Mouse (Mus musculus) adrenal gland, adult 18-20 months (tissue): ENCODE results near the gene Mpped1. TPM values are rescaled to one million over a fixed set of nuclear protein-coding genes. Genes with fewer than 3 reads are reported as not detected.

ENCODE experiments used
- DNase-seq, 2 experiments: peaks; one replicate each; pipeline ENCODE4 v3.0.0; 2021 to 2022; ENCODE audit warnings: low spot score in 2 of 2
- total RNA-seq, 2 experiments: library from RNA; stranded (reverse); gene quantifications; 1 replicate in 1 of 2; 2 replicates in 1 of 2; pipeline ENCODE4 v1.2.3; 2021

The Mpped1 gene
- total RNA-seq, 2 experiments from 2014 or later: not detected

DNA sequence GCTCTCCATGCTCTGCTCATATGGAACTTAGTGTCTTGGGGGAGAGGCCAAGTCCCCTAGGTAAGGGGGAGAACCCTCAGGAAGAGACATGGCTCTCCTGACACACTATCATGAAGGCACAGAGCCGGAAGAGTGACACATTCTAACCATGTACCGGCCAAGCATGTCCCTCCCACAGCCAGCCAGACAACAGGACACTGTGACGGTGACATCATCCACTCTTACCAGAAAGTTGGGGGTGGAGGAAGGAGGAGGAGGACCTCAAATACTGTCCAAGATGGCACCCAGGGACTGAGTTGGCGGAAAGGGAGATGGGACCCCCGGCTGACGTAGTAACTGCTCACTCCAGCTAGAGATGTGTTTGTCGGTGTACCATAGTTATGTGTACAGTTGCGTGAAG lies 104.6 kb downstream of the Mpped1 start:
- DNase-seq: no peak

DNA sequence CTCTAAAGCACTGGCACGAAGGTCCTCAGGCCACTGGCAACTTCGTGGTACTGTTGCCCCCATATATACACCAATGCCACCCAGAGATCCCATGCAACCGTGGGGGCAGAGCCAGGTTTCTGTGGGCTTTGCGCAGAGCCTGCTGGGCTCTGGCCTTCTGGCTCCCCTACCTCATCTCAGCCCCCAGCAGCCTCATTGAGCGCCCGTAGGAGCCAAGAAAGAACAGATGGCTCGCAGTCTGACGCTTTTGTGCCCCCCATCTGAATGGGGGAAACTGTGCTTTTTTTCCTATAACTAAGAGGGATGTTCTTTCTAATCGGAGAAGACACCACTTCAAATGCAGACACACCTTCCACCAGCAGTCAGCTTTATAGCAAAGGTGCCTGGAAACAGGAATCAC lies 105.0 kb downstream of the Mpped1 start:
- DNase-seq: no peak

DNA sequence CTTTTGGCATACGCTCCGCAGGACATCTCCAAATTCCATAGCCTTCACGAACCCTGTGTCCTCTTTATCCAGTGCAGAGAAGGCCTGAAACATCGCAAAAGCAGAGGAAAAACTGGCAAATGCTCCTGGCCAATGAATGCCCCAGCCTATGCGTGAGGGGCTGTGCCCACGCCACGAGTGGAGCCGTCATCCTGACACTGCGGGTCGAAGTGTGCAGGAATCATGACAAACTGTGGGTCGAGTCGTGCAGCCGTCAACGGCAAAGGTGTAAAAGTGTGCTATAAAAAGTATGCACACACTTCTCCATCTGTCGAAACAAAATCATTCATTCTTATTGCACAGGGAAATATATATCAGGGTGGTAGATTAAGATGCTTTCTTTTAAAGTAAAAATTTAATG lies 113.6 kb downstream of the Mpped1 start:
- DNase-seq: no peak

DNA sequence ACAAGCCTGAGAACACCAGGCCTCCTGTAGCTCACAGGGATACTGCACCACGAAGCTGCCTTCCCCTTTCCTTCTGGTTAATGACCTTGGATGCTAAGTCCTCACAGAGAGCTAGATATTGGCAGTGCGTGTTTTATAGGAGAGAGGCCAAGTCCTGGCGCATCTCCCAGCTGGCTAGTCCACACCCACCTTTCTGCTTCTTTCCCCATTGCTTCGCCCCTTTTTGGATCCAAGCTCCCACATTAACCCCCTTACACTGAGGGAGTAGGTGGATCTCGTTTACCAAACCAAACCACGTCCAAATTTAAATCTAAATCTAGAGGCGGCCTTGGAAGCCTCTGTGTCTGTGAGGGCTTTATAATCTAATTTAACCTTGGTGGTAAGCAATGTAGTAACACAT lies 115.0 kb downstream of the Mpped1 start:
- DNase-seq: no peak

DNA sequence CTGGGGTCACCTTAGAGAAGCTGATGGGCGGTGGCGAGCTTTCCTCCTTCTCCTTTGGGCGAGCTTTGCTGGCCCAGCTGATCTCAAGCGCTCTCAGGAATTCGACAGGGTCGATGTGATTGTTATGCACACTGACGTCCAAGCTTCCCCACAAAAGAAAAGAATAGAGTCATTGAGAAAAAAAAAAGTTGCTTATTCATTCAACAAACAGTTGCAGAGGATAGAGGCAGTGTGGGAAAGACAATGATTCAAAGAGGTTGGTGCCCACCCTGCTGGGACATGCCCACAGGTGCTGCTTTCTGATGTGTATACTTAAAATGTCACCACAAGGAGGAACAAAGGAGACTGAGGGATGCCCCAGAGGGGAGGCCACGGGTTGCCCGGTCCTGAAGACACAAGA lies 116.7 kb downstream of the Mpped1 start:
- no peak for DNase-seq

DNA sequence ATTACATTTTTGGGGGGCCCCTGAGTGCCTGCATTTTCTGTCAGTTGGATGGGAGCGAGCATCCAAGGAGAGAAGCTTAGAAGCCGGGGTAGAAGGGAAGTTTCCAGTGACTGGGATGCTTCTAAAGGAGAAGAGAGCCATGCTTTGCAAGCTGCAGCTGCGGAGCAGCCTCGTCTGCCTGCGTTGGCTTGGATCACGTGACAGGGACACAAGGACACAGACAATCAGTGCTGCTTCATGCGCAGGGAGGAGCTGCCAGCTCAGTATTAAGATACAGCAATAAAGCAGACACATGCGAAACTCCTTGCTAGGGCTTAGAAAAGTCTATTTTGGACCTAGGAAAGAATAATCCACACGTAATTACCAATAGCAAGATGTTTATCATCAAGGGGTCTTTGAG lies 118.0 kb downstream of the Mpped1 start:
- DNase-seq: peak in 1 of 2 experiments; percentile 21

DNA sequence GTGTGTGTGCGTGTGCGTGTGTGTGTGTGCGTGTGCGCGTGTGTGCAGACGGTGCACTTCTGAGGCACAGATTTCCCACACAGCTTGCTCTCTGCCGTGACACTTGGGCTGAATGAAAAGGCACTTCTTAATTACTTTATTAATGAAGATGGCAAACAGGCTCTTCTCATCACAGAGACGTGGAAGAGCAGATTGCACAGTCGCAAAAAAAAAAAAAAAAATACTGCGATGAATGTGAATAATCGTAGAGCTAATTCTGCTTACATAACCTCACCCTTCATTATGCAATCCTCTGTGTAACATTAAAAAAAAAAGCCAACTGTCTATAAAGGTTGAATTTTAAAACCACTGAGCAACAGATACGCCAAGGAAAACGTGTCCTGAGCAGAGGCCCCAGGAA lies 127.2 kb downstream of the Mpped1 start:
- DNase-seq: no peak

Other genes with a start within 250 kb of the Mpped1 start
- gene Tspo, start 215.9 kb upstream of the Mpped1 start, total RNA-seq: 100 to 1,000 TPM; 395 to 578 TPM
- 10 to 100 TPM; 31.1 to 41.3 TPM for gene Mcat, start 215.7 kb upstream of the Mpped1 start, total RNA-seq
- gene Ttll12, start 184.3 kb upstream of the Mpped1 start, total RNA-seq: 10 to 100 TPM; 27.9 to 30.4 TPM
- 1 to 10 TPM; 2.9 to 5.6 TPM for gene Scube1, start 54.4 kb upstream of the Mpped1 start, total RNA-seq